Mouse (Mus musculus): ENCODE results near the gene Ccdc40. TPM values are rescaled to one million over a fixed set of nuclear protein-coding genes. Genes with fewer than 3 reads are reported as not detected.

Gene Ccdc40
- polyA plus RNA-seq, 1 experiment from 2014 or later = 5.1 TPM

- peak overlapping the region; percentile 49 for H3K4me2 ChIP-seq (replicated peaks; ENCODE audit: low read depth, low read length)
- no peaks in the 10 kb centered on the region for H3K36me3 ChIP-seq (ENCODE audit: insufficient read depth, low read length)
- no peak overlapping the region; the same call in 1 of the 2 replicates for H3K4me3 ChIP-seq (ENCODE audit: low read length)
- WGBS = 16% methylated on average over 9 of the region's 9 CpGs
- no peaks in the 10 kb centered on the region for H3K9me3 ChIP-seq (ENCODE audit: low read length)
- H3K27me3 ChIP-seq (ENCODE audit: insufficient read depth, low read length) = no peaks in the 10 kb centered on the region
- H3K27ac ChIP-seq (ENCODE audit: low read length) = peak overlapping the region; percentile 83
- ATAC-seq (ENCODE audit: low FRiP score, low TSS enrichment) = peak; percentile 52
- H3K9ac ChIP-seq (replicated peaks; ENCODE audit: low read length) = peak overlapping the region; percentile 54
- H3K4me1 ChIP-seq (ENCODE audit: insufficient read depth, low read length) = peaks cover 53% of the 10 kb centered on the region
Observed at GRCm38 (mm10) chr11:119215905-119216507, 12.4 kb upstream of the Ccdc40 start.

- Histone ChIP-seq H3K4me3 (ENCODE audit: low read length) (no peak overlapping the region), H3K27ac (ENCODE audit: low read length) (no peak overlapping the region), H3K4me1 (ENCODE audit: insufficient read depth, low read length) (peaks cover 68% of the 10 kb centered on the region), H3K9ac (replicated peaks; ENCODE audit: low read length) (no peak overlapping the region), H3K36me3 (ENCODE audit: insufficient read depth, low read length) (no peaks in the 10 kb centered on the region), H3K9me3 (ENCODE audit: low read length) (no peaks in the 10 kb centered on the region), H3K27me3 (ENCODE audit: insufficient read depth, low read length) (no peaks in the 10 kb centered on the region), H3K4me2 (replicated peaks; ENCODE audit: low read depth, low read length) (no peak overlapping the region)
- no peak for ATAC-seq (ENCODE audit: low FRiP score, low TSS enrichment)
- WGBS = 88% methylated on average over 6 of the region's 6 CpGs
Observed at GRCm38 (mm10) chr11:119217861-119218260, 10.5 kb upstream of the Ccdc40 start.

GRCm38 (mm10) chr11:119219816-119220465 lies 8.4 kb upstream of the Ccdc40 start:
- WGBS = 27% methylated on average over 17 of the region's 17 CpGs
- H3K9me3 ChIP-seq (ENCODE audit: low read length) = no peaks in the 10 kb centered on the region
- peak overlapping the region; percentile 28 for H3K27ac ChIP-seq (ENCODE audit: low read length)
- peak overlapping the region; percentile 27; the same call in 1 of the 2 replicates for H3K9ac ChIP-seq (replicated peaks; ENCODE audit: low read length)
- peaks cover 60% of the 10 kb centered on the region for H3K4me1 ChIP-seq (ENCODE audit: insufficient read depth, low read length)
- no peaks in the 10 kb centered on the region for H3K36me3 ChIP-seq (ENCODE audit: insufficient read depth, low read length)
- no peak for ATAC-seq (ENCODE audit: low FRiP score, low TSS enrichment)
- no peaks in the 10 kb centered on the region for H3K27me3 ChIP-seq (ENCODE audit: insufficient read depth, low read length)
- no peak overlapping the region for H3K4me3 ChIP-seq (ENCODE audit: low read length)
- 0 out of 2 replicates have a peak overlapping the region, but pooled peaks have one; percentile 4 for H3K4me2 ChIP-seq (replicated peaks; ENCODE audit: low read depth, low read length)

GRCm38 (mm10) chr11:119221812-119222510 lies 6.4 kb upstream of the Ccdc40 start:
- Histone ChIP-seq H3K27me3 (ENCODE audit: insufficient read depth, low read length) (no peaks in the 10 kb centered on the region), H3K36me3 (ENCODE audit: insufficient read depth, low read length) (no peaks in the 10 kb centered on the region), H3K9me3 (ENCODE audit: low read length) (no peaks in the 10 kb centered on the region), H3K4me2 (replicated peaks; ENCODE audit: low read depth, low read length) (no peak overlapping the region), H3K9ac (replicated peaks; ENCODE audit: low read length) (0 out of 2 replicates have a peak overlapping the region, but pooled peaks have one; percentile 17), H3K4me3 (ENCODE audit: low read length) (no peak overlapping the region), H3K27ac (ENCODE audit: low read length) (peak overlapping the region; percentile 64; the same call in 1 of the 2 replicates), H3K4me1 (ENCODE audit: insufficient read depth, low read length) (peaks cover 48% of the 10 kb centered on the region)
- WGBS = 32% methylated on average over 10 of the region's 11 CpGs
- ATAC-seq (ENCODE audit: low FRiP score, low TSS enrichment) = peak; percentile 32; the same call in 1 of the 2 replicates

GRCm38 (mm10) chr11:119223124-119223890 lies 5.1 kb upstream of the Ccdc40 start:
- Histone ChIP-seq H3K9me3 (ENCODE audit: low read length) (no peaks in the 10 kb centered on the region), H3K4me1 (ENCODE audit: insufficient read depth, low read length) (peaks cover 54% of the 10 kb centered on the region), H3K27me3 (ENCODE audit: insufficient read depth, low read length) (no peaks in the 10 kb centered on the region), H3K36me3 (ENCODE audit: insufficient read depth, low read length) (no peaks in the 10 kb centered on the region), H3K27ac (ENCODE audit: low read length) (no peak overlapping the region), H3K4me3 (ENCODE audit: low read length) (no peak overlapping the region), H3K9ac (replicated peaks; ENCODE audit: low read length) (no peak overlapping the region), H3K4me2 (replicated peaks; ENCODE audit: low read depth, low read length) (no peak overlapping the region)
- no peak for ATAC-seq (ENCODE audit: low FRiP score, low TSS enrichment)
- 70% methylated on average over 20 of the region's 20 CpGs for WGBS

GRCm38 (mm10) chr11:119224926-119225325 lies 3.4 kb upstream of the Ccdc40 start:
- no peak overlapping the region for H3K27ac ChIP-seq (ENCODE audit: low read length)
- ATAC-seq (ENCODE audit: low FRiP score, low TSS enrichment) = no peak
- H3K4me3 ChIP-seq (ENCODE audit: low read length) = no peak overlapping the region
- H3K27me3 ChIP-seq (ENCODE audit: insufficient read depth, low read length) = no peaks in the 10 kb centered on the region
- no peaks in the 10 kb centered on the region for H3K9me3 ChIP-seq (ENCODE audit: low read length)
- no peaks in the 10 kb centered on the region for H3K36me3 ChIP-seq (ENCODE audit: insufficient read depth, low read length)
- H3K4me1 ChIP-seq (ENCODE audit: insufficient read depth, low read length) = peaks cover 57% of the 10 kb centered on the region
- no peak overlapping the region for H3K9ac ChIP-seq (replicated peaks; ENCODE audit: low read length)
- 96% methylated on average over 6 of the region's 6 CpGs for WGBS
- no peak overlapping the region for H3K4me2 ChIP-seq (replicated peaks; ENCODE audit: low read depth, low read length)

- Histone ChIP-seq H3K4me3 (ENCODE audit: low read length) (no peak overlapping the region), H3K9ac (replicated peaks; ENCODE audit: low read length) (0 out of 2 replicates have a peak overlapping the region, but pooled peaks have one; percentile 7), H3K4me1 (ENCODE audit: insufficient read depth, low read length) (peaks cover 50% of the 10 kb centered on the region), H3K27me3 (ENCODE audit: insufficient read depth, low read length) (no peaks in the 10 kb centered on the region), H3K9me3 (ENCODE audit: low read length) (no peaks in the 10 kb centered on the region), H3K36me3 (ENCODE audit: insufficient read depth, low read length) (no peaks in the 10 kb centered on the region), H3K27ac (ENCODE audit: low read length) (no peak overlapping the region), H3K4me2 (replicated peaks; ENCODE audit: low read depth, low read length) (no peak overlapping the region)
- WGBS = 71% methylated on average over 9 of the region's 9 CpGs
- no peak for ATAC-seq (ENCODE audit: low FRiP score, low TSS enrichment)
Observed at GRCm38 (mm10) chr11:119225634-119226033, 2.7 kb upstream of the Ccdc40 start.

GRCm38 (mm10) chr11:119227591-119227990 lies 781 bp upstream of the Ccdc40 start:
- peak overlapping the region; percentile 68 for H3K4me3 ChIP-seq (ENCODE audit: low read length)
- no peaks in the 10 kb centered on the region for H3K36me3 ChIP-seq (ENCODE audit: insufficient read depth, low read length)
- H3K9me3 ChIP-seq (ENCODE audit: low read length) = no peaks in the 10 kb centered on the region
- peaks cover 34% of the 10 kb centered on the region for H3K4me1 ChIP-seq (ENCODE audit: insufficient read depth, low read length)
- H3K27ac ChIP-seq (ENCODE audit: low read length) = no peak overlapping the region
- WGBS = 4% methylated on average over 12 of the region's 12 CpGs
- ATAC-seq (ENCODE audit: low FRiP score, low TSS enrichment) = no peak
- H3K27me3 ChIP-seq (ENCODE audit: insufficient read depth, low read length) = no peaks in the 10 kb centered on the region
- peak overlapping the region; percentile 97 for H3K4me2 ChIP-seq (replicated peaks; ENCODE audit: low read depth, low read length)
- H3K9ac ChIP-seq (replicated peaks; ENCODE audit: low read length) = peak overlapping the region; percentile 70

- H3K36me3 ChIP-seq (ENCODE audit: insufficient read depth, low read length) = no peaks in the 10 kb centered on the region
- WGBS = under 1% methylated on average over 34 of the region's 34 CpGs
- peaks cover 26% of the 10 kb centered on the region for H3K4me1 ChIP-seq (ENCODE audit: insufficient read depth, low read length)
- peak; percentile 80 for ATAC-seq (ENCODE audit: low FRiP score, low TSS enrichment)
- 0 out of 2 replicates have a peak overlapping the region, but pooled peaks have one; percentile 30 for H3K27ac ChIP-seq (ENCODE audit: low read length)
- no peaks in the 10 kb centered on the region for H3K27me3 ChIP-seq (ENCODE audit: insufficient read depth, low read length)
- peak overlapping the region; percentile 68 for H3K4me3 ChIP-seq (ENCODE audit: low read length)
- H3K9me3 ChIP-seq (ENCODE audit: low read length) = no peaks in the 10 kb centered on the region
- H3K4me2 ChIP-seq (replicated peaks; ENCODE audit: low read depth, low read length) = peak overlapping the region; percentile 97
- peak overlapping the region; percentile 65 for H3K9ac ChIP-seq (replicated peaks; ENCODE audit: low read length)
Observed at GRCm38 (mm10) chr11:119228846-119229626, 664 bp downstream of the Ccdc40 start.
